Mouse (Mus musculus) CH12.LX (cell line): Measurements from ENCODE around the gene 6030468B19Rik. TPM values are rescaled to one million over a fixed set of nuclear protein-coding genes. Genes with fewer than 3 reads are reported as not detected.

Experiments
- DNase-seq: peaks from one replicate; pipeline ENCODE4 v3.0.0-alpha.2; 2013; ENCODE audit errors: extremely low read depth
- H3K27ac ChIP-seq: 2 replicates; pipeline ENCODE4 v1.5.1; 2012; ENCODE audit warnings: low read depth, mild to moderate bottlenecking, control low read depth, moderate library complexity; ENCODE audit not compliant: insufficient read depth
- H3K27me3 ChIP-seq: replicated peaks from 2 replicates; pipeline ENCODE3; 2012; ENCODE audit warnings: inconsistent platforms
- H3K36me3 ChIP-seq, 2 experiments: replicated peaks in 1 of 2; 2 replicates each; pipeline versions ENCODE3 to v1.6.1; 2012; ENCODE audit warnings: inconsistent platforms in 1 of 2, low read length in 1 of 2, mild to moderate bottlenecking in 1 of 2, mixed read lengths in 1 of 2, moderate library complexity in 1 of 2; ENCODE audit not compliant: control insufficient read depth in 1 of 2, insufficient read depth in 1 of 2
- H3K4me1 ChIP-seq, 2 experiments: 2 replicates each; pipeline ENCODE4 v1.6.1; 2012; ENCODE audit warnings: inconsistent platforms in 1 of 2, moderate library complexity in 1 of 2; ENCODE audit not compliant: insufficient read depth in 2 of 2, control insufficient read depth in 1 of 2
- H3K4me2 ChIP-seq: 2 replicates; pipeline ENCODE4 v1.6.1; 2012; ENCODE audit warnings: low read depth, mild to moderate bottlenecking, control low read depth; ENCODE audit not compliant: poor library complexity, insufficient read depth, severe bottlenecking
- H3K4me3 ChIP-seq, 3 experiments: fragments of 150-350 bp in 1 of 3; sonication (generic) in 1 of 3; replicated peaks in 1 of 3; 2 replicates each; pipeline versions ENCODE3 to v1.5.1; 2011 to 2012; ENCODE audit warnings: low read depth in 2 of 3, low read length in 2 of 3, mild to moderate bottlenecking in 2 of 3, moderate library complexity in 2 of 3, control low read depth in 1 of 3, improper control_type of control experiment in 1 of 3, inconsistent platforms in 1 of 3, mixed read lengths in 1 of 3; ENCODE audit not compliant: poor library complexity in 1 of 3
- H3K79me2 ChIP-seq: replicated peaks from 2 replicates; pipeline ENCODE4 v1.6.1; 2012; ENCODE audit warnings: mild to moderate bottlenecking, moderate library complexity; ENCODE audit not compliant: control insufficient read depth, poor library complexity, insufficient read depth, severe bottlenecking; ENCODE audit errors: extremely low read depth
- H3K9ac ChIP-seq: 2 replicates; pipeline ENCODE4 v1.6.1; 2012; ENCODE audit warnings: low read depth, mild to moderate bottlenecking, control low read depth, moderate library complexity; ENCODE audit not compliant: insufficient read depth
- H3K9me3 ChIP-seq: replicated peaks from 2 replicates; pipeline ENCODE3; 2012; ENCODE audit warnings: low read length, inconsistent platforms, mixed read lengths
- BHLHE40 ChIP-seq: IDR thresholded peaks from 2 replicates; pipeline ENCODE4 v1.6.1; 2011; ENCODE audit warnings: mild to moderate bottlenecking, low read depth, low read length, improper control_type of control experiment
- CHD1 ChIP-seq: IDR thresholded peaks from 2 replicates; pipeline ENCODE4 v1.6.1; 2012; ENCODE audit warnings: low read depth, low read length, improper control_type of control experiment, inconsistent platforms
- CHD2 ChIP-seq: IDR thresholded peaks from 2 replicates; pipeline ENCODE4 v1.6.1; 2011; ENCODE audit warnings: low read length, improper control_type of control experiment
- CTCF ChIP-seq, 2 experiments: IDR thresholded peaks in 1 of 2; conservative IDR thresholded peaks in 1 of 2; 2 replicates each; pipeline ENCODE4 v1.5.1; 2011 to 2012; ENCODE audit warnings: low read depth in 2 of 2, low read length in 2 of 2, improper control_type of control experiment in 1 of 2, inconsistent platforms in 1 of 2, mild to moderate bottlenecking in 1 of 2, moderate library complexity in 1 of 2
- E2F4 ChIP-seq: IDR thresholded peaks from 2 replicates; pipeline ENCODE4 v1.6.1; 2011; ENCODE audit warnings: low read depth, low read length, improper control_type of control experiment; ENCODE audit not compliant: insufficient replicate concordance
- ELF1 ChIP-seq: IDR thresholded peaks from 2 replicates; pipeline ENCODE4 v1.6.1; 2014; ENCODE audit warnings: low read depth, mild to moderate bottlenecking, inconsistent platforms, low read length, improper control_type of control experiment
- EP300 ChIP-seq: IDR thresholded peaks from 2 replicates; pipeline ENCODE4 v1.6.1; 2011; ENCODE audit warnings: low read length, improper control_type of control experiment
- ETS1 ChIP-seq: conservative IDR thresholded peaks from 2 replicates; pipeline ENCODE4 v1.6.1; 2012; ENCODE audit warnings: low read depth, mild to moderate bottlenecking, inconsistent platforms, low read length, improper control_type of control experiment, moderate library complexity
- GABPA ChIP-seq: IDR thresholded peaks from 2 replicates; pipeline ENCODE4 v1.6.1; 2012; ENCODE audit warnings: low read depth, low read length, improper control_type of control experiment, inconsistent platforms; ENCODE audit not compliant: insufficient replicate concordance
- HCFC1 ChIP-seq: IDR thresholded peaks from 2 replicates; pipeline ENCODE4 v1.6.1; 2012; ENCODE audit warnings: low read depth, mild to moderate bottlenecking, inconsistent platforms, low read length, improper control_type of control experiment
- IRF4 ChIP-seq: IDR thresholded peaks from 2 replicates; pipeline ENCODE4 v1.6.1; 2014; ENCODE audit warnings: low read depth, mild to moderate bottlenecking, inconsistent platforms, low read length, improper control_type of control experiment
- JUN ChIP-seq: IDR thresholded peaks from 2 replicates; pipeline ENCODE4 v1.6.1; 2011; ENCODE audit warnings: low read depth, mild to moderate bottlenecking, low read length, improper control_type of control experiment, moderate library complexity; ENCODE audit not compliant: insufficient read depth
- JUND ChIP-seq: conservative IDR thresholded peaks from 2 replicates; pipeline ENCODE4 v1.6.1; 2011; ENCODE audit warnings: low read depth, low read length, improper control_type of control experiment
- KAT2A ChIP-seq: IDR thresholded peaks from 2 replicates; pipeline ENCODE4 v1.6.1; 2012; ENCODE audit warnings: low read length, improper control_type of control experiment, inconsistent platforms; ENCODE audit not compliant: insufficient replicate concordance
- MAFK ChIP-seq: IDR thresholded peaks from 2 replicates; pipeline ENCODE4 v1.6.1; 2011; ENCODE audit warnings: low read length, improper control_type of control experiment; ENCODE audit not compliant: insufficient replicate concordance
- MAX ChIP-seq: IDR thresholded peaks from 2 replicates; pipeline ENCODE4 v1.6.1; 2011; ENCODE audit warnings: low read length, improper control_type of control experiment
- MAZ ChIP-seq: IDR thresholded peaks from 2 replicates; pipeline ENCODE4 v1.6.1; 2012; ENCODE audit warnings: low read depth, mild to moderate bottlenecking, inconsistent platforms, low read length, improper control_type of control experiment, moderate library complexity
- MEF2A ChIP-seq: IDR thresholded peaks from 2 replicates; pipeline ENCODE4 v1.6.1; 2014; ENCODE audit warnings: low read depth, mild to moderate bottlenecking, inconsistent platforms, low read length, improper control_type of control experiment, borderline replicate concordance
- MXI1 ChIP-seq: IDR thresholded peaks from 2 replicates; pipeline ENCODE4 v1.6.1; 2011; ENCODE audit warnings: mild to moderate bottlenecking, low read depth, low read length, improper control_type of control experiment
- MYC ChIP-seq: IDR thresholded peaks from 2 replicates; pipeline ENCODE4 v1.6.1; 2011; ENCODE audit warnings: low read depth, mild to moderate bottlenecking, improper control_type of control experiment, low read length
- NELFE ChIP-seq: IDR thresholded peaks from 2 replicates; pipeline ENCODE4 v1.6.1; 2011; ENCODE audit warnings: low read depth, low read length, improper control_type of control experiment
- NRF1 ChIP-seq: IDR thresholded peaks from 2 replicates; pipeline ENCODE4 v1.6.1; 2014; ENCODE audit warnings: low read depth, mild to moderate bottlenecking, inconsistent platforms, low read length, improper control_type of control experiment, moderate library complexity
- PAX5 ChIP-seq: IDR thresholded peaks from 2 replicates; pipeline ENCODE4 v1.6.1; 2012; ENCODE audit warnings: low read length, inconsistent platforms, mixed read lengths
- POLR2A ChIP-seq: IDR thresholded peaks from 2 replicates; pipeline ENCODE4 v1.6.1; 2011; ENCODE audit warnings: low read depth, mild to moderate bottlenecking, improper control_type of control experiment, low read length
- POLR2AphosphoS2 ChIP-seq: IDR thresholded peaks from 2 replicates; pipeline ENCODE4 v1.6.1; 2011; ENCODE audit warnings: low read depth, low read length, improper control_type of control experiment
- RAD21 ChIP-seq: IDR thresholded peaks from 2 replicates; pipeline ENCODE4 v1.6.1; 2011; ENCODE audit warnings: low read depth, mild to moderate bottlenecking, low read length, improper control_type of control experiment, moderate library complexity
- RCOR1 ChIP-seq: conservative IDR thresholded peaks from 2 replicates; pipeline ENCODE4 v1.6.1; 2012; ENCODE audit warnings: low read depth, mild to moderate bottlenecking, inconsistent platforms, low read length, improper control_type of control experiment
- SIN3A ChIP-seq: IDR thresholded peaks from 2 replicates; pipeline ENCODE4 v1.6.1; 2012; ENCODE audit warnings: low read length, improper control_type of control experiment, inconsistent platforms
- SMC3 ChIP-seq: IDR thresholded peaks from 2 replicates; pipeline ENCODE4 v1.6.1; 2011; ENCODE audit warnings: low read depth, low read length, improper control_type of control experiment
- TBP ChIP-seq: conservative IDR thresholded peaks from 2 replicates; pipeline ENCODE4 v1.6.1; 2011; ENCODE audit warnings: low read depth, low read length, improper control_type of control experiment
- TCF12 ChIP-seq: IDR thresholded peaks from 2 replicates; pipeline ENCODE4 v1.6.1; 2014; ENCODE audit warnings: low read depth, mild to moderate bottlenecking, inconsistent platforms, low read length, improper control_type of control experiment
- UBTF ChIP-seq: IDR thresholded peaks from 2 replicates; pipeline ENCODE4 v1.6.1; 2012; ENCODE audit warnings: low read depth, mild to moderate bottlenecking, inconsistent platforms, low read length, improper control_type of control experiment, moderate library complexity
- USF1 ChIP-seq: IDR thresholded peaks from 2 replicates; pipeline ENCODE4 v1.6.1; 2014; ENCODE audit warnings: low read depth, mild to moderate bottlenecking, inconsistent platforms, low read length, improper control_type of control experiment
- USF2 ChIP-seq: conservative IDR thresholded peaks from 2 replicates; pipeline ENCODE4 v1.6.1; 2011; ENCODE audit warnings: low read depth, low read length, improper control_type of control experiment
- ZC3H11A ChIP-seq: IDR thresholded peaks from 2 replicates; pipeline ENCODE4 v1.6.1; 2012; ENCODE audit warnings: low read depth, mild to moderate bottlenecking, inconsistent platforms, low read length, improper control_type of control experiment
- ZKSCAN1 ChIP-seq: IDR thresholded peaks from 2 replicates; pipeline ENCODE4 v1.6.1; 2012; ENCODE audit warnings: low read depth, inconsistent platforms, low read length, improper control_type of control experiment, borderline replicate concordance
- ZMIZ1 ChIP-seq: IDR thresholded peaks from 2 replicates; pipeline ENCODE4 v1.6.1; 2012; ENCODE audit warnings: low read depth, mild to moderate bottlenecking, inconsistent platforms, low read length, improper control_type of control experiment
- ZNF384 ChIP-seq: IDR thresholded peaks from 2 replicates; pipeline ENCODE4 v1.6.1; 2012; ENCODE audit warnings: low read depth, low read length, improper control_type of control experiment, inconsistent platforms
- dilution Hi-C: fragments of 300-500 bp; cut with MboI; formaldehyde crosslinking; loops from 2 replicates; pipeline ENCODE4 v1.14.3; 2020; ENCODE audit warnings: low sequenced_read_pairs; ENCODE audit not compliant: extremely low pct_unique_long_range_greater_than_20kb, extremely low pct_ligation_motif_present
- in situ Hi-C: fragments of 300-500 bp; cut with MboI; formaldehyde crosslinking; loops from 3 replicates; pipeline ENCODE4 v1.14.3; 2019; ENCODE audit warnings: low sequenced_read_pairs, low pct_ligation_motif_present, low pct_unique_long_range_greater_than_20kb, mixed read lengths
- polyA plus RNA-seq: library from polyadenylated mRNA; unstranded; fragments of >175 nt; gene quantifications from 2 replicates; pipeline ENCODE4 v1.2.1, GENCODE M21; 2012; ENCODE audit warnings: low read depth; ENCODE audit not compliant: insufficient read length
- total RNA-seq, 2 experiments: library from RNA; depleted of rRNA; stranded (reverse); fragments of 300-350 nt in 1 of 2; fragments of >200 nt in 1 of 2; gene quantifications; 2 replicates each; pipeline ENCODE4 v1.2.3; 2012 to 2014

6030468B19Rik gene
- total and polyA plus RNA-seq, 3 experiments: 0.93 to 1.7 (median 1.5) TPM

GRCm38 (mm10) chr11:117780582-117781111 lies 16.8 kb upstream of the 6030468B19Rik start:
- Histone ChIP-seq H3K27me3 (no peaks in the 10 kb centered on the region), H3K27ac (peak overlapping the region; percentile 50), H3K79me2 (no peaks in the 10 kb centered on the region), H3K9ac (peak overlapping the region; percentile 33; the same call in 1 of the 2 replicates), H3K36me3 (peaks cover 21 to 49% of the 10 kb centered on the region in 2 experiments), H3K4me2 (peak overlapping the region; percentile 75), H3K4me3 (peak overlapping the region; percentile 68 to 94 (median 71)), H3K9me3 (no peaks in the 10 kb centered on the region), H3K4me1 (peaks cover 8 to 60% of the 10 kb centered on the region in 2 experiments; a peak in 3 of 4 replicates)
- TF ChIP-seq KAT2A: no peak
- TF ChIP-seq TBP: no peak
- TF ChIP-seq MYC: peak; percentile 91
- no peak for TF ChIP-seq ZC3H11A
- no peak for TF ChIP-seq MAFK
- 0 out of 2 replicates have a peak, but pooled peaks have one; percentile 26 for TF ChIP-seq ZMIZ1
- 0 out of 2 replicates have a peak, but pooled peaks have one; percentile 4 for TF ChIP-seq ETS1
- TF ChIP-seq BHLHE40: peak; percentile 96
- TF ChIP-seq ELF1: no peak; the same call in 1 of the 2 replicates
- no peak for TF ChIP-seq ZNF384
- TF ChIP-seq MAZ: no peak
- TF ChIP-seq RCOR1: no peak
- no peak for TF ChIP-seq CHD1
- peak; percentile 35; the same call in 1 of the 2 replicates for TF ChIP-seq HCFC1
- no peak for TF ChIP-seq GABPA
- peak; percentile 99 for TF ChIP-seq USF1
- TF ChIP-seq MEF2A: no peak
- no peak for TF ChIP-seq POLR2AphosphoS2
- no peak for TF ChIP-seq ZKSCAN1
- TF ChIP-seq MXI1: peak; percentile 100
- peak; percentile 47 for TF ChIP-seq NELFE
- no peak for TF ChIP-seq JUN
- peak; percentile 52; the same call in 1 of the 2 replicates for TF ChIP-seq TCF12
- peak; percentile 100 for TF ChIP-seq USF2
- TF ChIP-seq IRF4: no peak
- peak; percentile 53 for TF ChIP-seq POLR2A
- no peak for TF ChIP-seq CHD2
- TF ChIP-seq SIN3A: peak; percentile 73; the same call in 1 of the 2 replicates
- TF ChIP-seq MAX: peak; percentile 99
- TF ChIP-seq JUND: no peak
- TF ChIP-seq RAD21: no peak; the same call in 1 of the 2 replicates
- TF ChIP-seq E2F4: no peak
- TF ChIP-seq NRF1: peak; percentile 42; the same call in 1 of the 2 replicates
- no peak for TF ChIP-seq UBTF
- no peak for TF ChIP-seq SMC3
- 0 out of 4 replicates have a peak, but pooled peaks of 1 of the 2 experiments have one; percentile 23 for TF ChIP-seq CTCF (conservative IDR thresholded peaks at IDR 0.05 in 1 of 2, IDR thresholded peaks at IDR 0.05 in 1 of 2; ENCODE audit: low read depth in 2 of 2, low read length in 2 of 2)
- TF ChIP-seq PAX5: no peak
- TF ChIP-seq EP300: peak; percentile 6; the same call in 1 of the 2 replicates
- dilution Hi-C loops (no loop called here), in situ Hi-C loops (no loop called here)
- peak; percentile 99 for DNase-seq
